Mouse (Mus musculus) intestine, postnatal 0 days (tissue): ENCODE measurements around the gene Reln. TPM values are rescaled to one million over a fixed set of nuclear protein-coding genes. Genes with fewer than 3 reads are reported as not detected.

Experiments
- ATAC-seq: fragments of 200-750 bp; cut with Nextera tagmentation; 2 replicates; pipeline ENCODE4 v1.8.0; 2017; ENCODE audit warnings: mild to moderate bottlenecking, moderate TSS enrichment, moderate library complexity
- H3K27ac ChIP-seq: fragments of 300-500 bp; sonication (generic); 2 replicates; pipeline ENCODE4 v1.5.1; 2014; ENCODE audit warnings: mild to moderate bottlenecking, low read depth, low read length, moderate library complexity
- H3K27me3 ChIP-seq: fragments of 300-500 bp; sonication (generic); replicated peaks from 2 replicates; pipeline ENCODE4 v1.6.1; 2014; ENCODE audit warnings: low read length, mixed read lengths; ENCODE audit not compliant: control insufficient read depth, insufficient read depth
- H3K36me3 ChIP-seq: fragments of 300-500 bp; sonication (generic); 2 replicates; pipeline ENCODE4 v1.6.1; 2014; ENCODE audit warnings: mild to moderate bottlenecking, moderate library complexity; ENCODE audit not compliant: control insufficient read depth, insufficient read depth
- H3K4me1 ChIP-seq: fragments of 300-500 bp; sonication (generic); replicated peaks from 2 replicates; pipeline ENCODE4 v1.6.1; 2014; ENCODE audit warnings: antibody characterized with exemption, low read length, mixed read lengths; ENCODE audit not compliant: control insufficient read depth, insufficient read depth
- H3K4me2 ChIP-seq: fragments of 300-500 bp; sonication (generic); replicated peaks from 2 replicates; pipeline ENCODE4 v1.6.1; 2014; ENCODE audit warnings: low read depth, mild to moderate bottlenecking, moderate library complexity
- H3K4me3 ChIP-seq: fragments of 300-500 bp; sonication (generic); 2 replicates; pipeline ENCODE4 v1.5.1; 2014; ENCODE audit warnings: low read depth, low read length
- H3K9ac ChIP-seq: fragments of 300-500 bp; sonication (generic); 2 replicates; pipeline ENCODE4 v1.6.1; 2014; ENCODE audit warnings: mild to moderate bottlenecking, low read depth, low read length
- H3K9me3 ChIP-seq: fragments of 300-500 bp; sonication (generic); 2 replicates; pipeline ENCODE4 v1.6.1; 2016; ENCODE audit warnings: mixed run types; ENCODE audit not compliant: control insufficient read depth
- CTCF ChIP-seq: sonication (generic); IDR thresholded peaks from 2 replicates; pipeline ENCODE4 v1.5.1; 2016; ENCODE audit warnings: low read depth, mild to moderate bottlenecking, control low read depth, antibody characterized with exemption, moderate library complexity
- WGBS: fragments of 180-500 bp; shearing (Covaris S2); extraction: QIAGEN DNeasy Blood & Tissue Kit; methylation state at CpG from one replicate; pipeline ENCODE4 v1.1.7; 2014; 5-methylcytosine and 5-hydroxymethylcytosine counted together
- polyA plus RNA-seq: library from polyadenylated mRNA; unstranded; fragments of >200 nt; fragmentation: Nextera tagmentation; extraction: Ambion mirVana; gene quantifications from 2 replicates; pipeline ENCODE4 v1.2.1, GENCODE M21; 2015

Gene Reln
- polyA plus RNA-seq, 1 experiment from 2014 or later = 5.3 TPM

DNA sequence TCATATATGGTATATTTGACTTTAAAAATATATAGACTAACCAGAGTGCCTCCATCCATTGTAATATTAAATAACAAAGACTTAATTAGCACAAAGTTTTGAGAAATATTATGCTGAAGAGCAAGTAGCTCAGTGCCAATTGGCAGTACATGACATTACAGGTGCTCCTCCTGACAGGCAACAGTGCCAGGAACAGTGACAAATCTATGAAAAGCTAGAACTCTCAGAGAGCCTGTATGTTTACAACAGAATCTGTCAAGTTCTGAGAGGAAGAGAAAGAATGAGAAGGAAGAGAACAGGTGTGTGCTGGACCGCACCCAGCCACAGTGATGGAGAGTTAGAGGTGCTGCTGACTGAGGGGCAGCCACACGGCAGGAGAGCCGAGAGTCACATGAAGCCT is 363.3 kb downstream of the Reln start:
- Histone ChIP-seq H3K36me3 (no peaks in the 10 kb centered on the region), H3K4me2 (no peak overlapping the region), H3K27ac (no peak overlapping the region), H3K27me3 (no peaks in the 10 kb centered on the region), H3K9ac (no peak overlapping the region), H3K4me3 (no peak overlapping the region), H3K9me3 (no peaks in the 10 kb centered on the region), H3K4me1 (no peaks in the 10 kb centered on the region)
- ATAC-seq = no peak
- 89% methylated on average over 3 of the region's 3 CpGs for WGBS
- no peak for TF ChIP-seq CTCF

DNA sequence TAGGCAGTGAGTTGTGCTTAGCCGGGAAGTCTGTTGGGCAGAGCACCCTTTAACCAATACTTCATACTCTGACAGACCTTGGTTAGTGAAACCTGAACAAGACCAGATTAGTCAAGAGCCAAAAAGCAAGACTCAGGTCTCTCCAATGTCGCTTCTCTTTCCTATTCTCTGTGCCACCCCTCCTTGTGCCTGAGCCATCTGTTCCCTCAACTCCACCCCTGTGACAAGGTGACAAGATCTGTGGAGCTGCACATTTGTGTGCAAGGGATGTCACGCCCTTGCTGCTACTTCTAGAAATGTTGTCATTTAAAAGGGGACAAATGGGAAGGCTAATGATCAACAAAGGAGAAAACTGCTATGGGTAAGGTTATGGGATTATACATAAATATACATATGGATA is 364.0 kb downstream of the Reln start:
- Histone ChIP-seq H3K27ac (no peak overlapping the region), H3K27me3 (no peaks in the 10 kb centered on the region), H3K4me3 (no peak overlapping the region), H3K4me2 (no peak overlapping the region), H3K36me3 (no peaks in the 10 kb centered on the region), H3K9me3 (no peaks in the 10 kb centered on the region), H3K4me1 (no peaks in the 10 kb centered on the region), H3K9ac (no peak overlapping the region)
- no peak for ATAC-seq
- TF ChIP-seq CTCF = no peak
- WGBS = 84% methylated on average over 3 of the region's 3 CpGs

DNA sequence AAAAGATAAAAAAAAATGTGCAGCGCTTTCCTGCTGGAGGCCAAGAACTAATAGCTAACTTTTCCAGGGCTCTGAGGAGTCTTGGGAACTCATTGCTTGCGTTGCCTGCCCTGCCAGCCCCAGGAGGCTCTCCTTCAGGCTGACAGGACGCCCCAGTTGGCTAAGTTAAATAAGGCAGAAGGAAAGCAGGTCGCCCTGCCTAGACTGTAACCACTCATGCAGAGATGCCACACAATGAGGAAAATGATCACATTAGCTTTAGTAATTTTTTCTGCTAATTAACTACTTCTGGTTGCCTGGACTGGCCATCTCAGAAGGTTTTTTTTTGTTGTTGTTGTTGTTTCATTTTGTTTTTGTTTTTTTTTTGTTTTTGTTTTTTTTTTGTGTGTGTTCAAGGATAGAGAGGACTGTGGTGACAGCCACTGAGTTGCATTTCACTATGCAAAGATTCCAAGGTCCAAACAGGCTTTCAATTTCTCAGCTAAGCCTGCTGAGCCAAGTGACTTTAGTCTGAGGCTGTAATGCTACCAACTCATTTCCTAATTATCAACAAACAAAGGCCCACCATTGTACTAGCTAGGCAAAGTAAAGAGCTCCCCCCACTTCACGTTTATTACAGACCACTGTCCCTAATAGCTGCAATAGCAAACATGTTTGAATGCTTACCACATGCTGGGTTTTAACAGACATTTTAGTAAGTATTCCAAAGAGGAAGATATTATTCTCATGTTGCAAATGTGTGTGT is 371.1 kb downstream of the Reln start:
- Histone ChIP-seq H3K9ac (no peak overlapping the region), H3K4me3 (no peak overlapping the region), H3K27ac (no peak overlapping the region), H3K4me2 (no peak overlapping the region), H3K27me3 (no peaks in the 10 kb centered on the region), H3K9me3 (no peaks in the 10 kb centered on the region), H3K36me3 (no peaks in the 10 kb centered on the region), H3K4me1 (no peaks in the 10 kb centered on the region)
- TF ChIP-seq CTCF = no peak
- ATAC-seq = no peak
- 49% methylated on average over 5 of the region's 5 CpGs for WGBS

DNA sequence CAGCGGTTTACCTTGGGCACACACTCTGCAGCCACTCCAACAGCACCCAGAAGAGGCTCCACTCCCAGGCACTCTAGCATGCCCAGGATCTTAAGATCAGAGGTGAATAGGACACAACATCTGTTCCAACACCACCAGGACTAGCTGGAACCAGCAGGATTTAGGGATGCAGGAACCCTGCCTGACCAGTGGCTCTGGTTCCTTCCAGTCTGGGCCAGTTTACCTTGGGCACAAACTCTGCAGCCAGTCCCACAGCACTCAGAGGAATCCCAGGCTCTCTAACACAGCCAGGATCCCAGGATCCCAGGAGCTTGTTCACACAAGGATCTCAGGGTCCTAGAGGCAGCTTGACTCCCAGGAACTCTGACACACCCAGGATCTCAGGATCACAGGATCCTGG is 382.7 kb downstream of the Reln start:
- Histone ChIP-seq H3K36me3 (no peaks in the 10 kb centered on the region), H3K4me3 (no peak overlapping the region), H3K4me1 (no peaks in the 10 kb centered on the region), H3K27me3 (no peaks in the 10 kb centered on the region), H3K9ac (no peak overlapping the region), H3K27ac (no peak overlapping the region), H3K4me2 (no peak overlapping the region), H3K9me3 (no peaks in the 10 kb centered on the region)
- WGBS = 89% methylated on average over 1 of the region's 1 CpGs
- TF ChIP-seq CTCF = no peak
- no peak for ATAC-seq

DNA sequence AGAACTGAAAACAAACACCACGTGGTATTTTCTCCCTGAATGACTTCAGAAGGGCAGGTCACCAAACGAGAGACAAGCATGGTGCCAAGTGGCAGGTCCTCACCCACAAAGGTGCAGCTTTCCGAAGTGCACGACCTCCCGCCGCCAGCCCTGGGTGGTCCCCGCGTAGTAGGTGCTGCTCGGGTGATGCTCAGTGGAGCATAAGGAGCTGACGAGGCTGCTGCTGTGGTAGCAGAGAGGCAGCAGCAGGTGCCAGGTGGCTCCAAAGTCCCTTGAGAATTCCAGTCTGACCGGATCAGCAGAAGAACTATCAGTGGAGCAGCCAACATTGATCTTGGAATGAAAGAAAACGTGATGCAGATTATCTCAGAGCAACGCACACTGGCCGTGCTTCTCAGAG is 384.4 kb downstream of the Reln start:
- 60% methylated on average over 14 of the region's 14 CpGs for WGBS
- no peak overlapping the region for H3K9ac ChIP-seq
- no peaks in the 10 kb centered on the region for H3K36me3 ChIP-seq
- no peaks in the 10 kb centered on the region for H3K9me3 ChIP-seq
- no peak overlapping the region for H3K27ac ChIP-seq
- TF ChIP-seq CTCF = no peak
- H3K4me1 ChIP-seq = no peaks in the 10 kb centered on the region
- H3K4me2 ChIP-seq = no peak overlapping the region
- no peak overlapping the region for H3K4me3 ChIP-seq
- H3K27me3 ChIP-seq = no peaks in the 10 kb centered on the region
- no peak for ATAC-seq

DNA sequence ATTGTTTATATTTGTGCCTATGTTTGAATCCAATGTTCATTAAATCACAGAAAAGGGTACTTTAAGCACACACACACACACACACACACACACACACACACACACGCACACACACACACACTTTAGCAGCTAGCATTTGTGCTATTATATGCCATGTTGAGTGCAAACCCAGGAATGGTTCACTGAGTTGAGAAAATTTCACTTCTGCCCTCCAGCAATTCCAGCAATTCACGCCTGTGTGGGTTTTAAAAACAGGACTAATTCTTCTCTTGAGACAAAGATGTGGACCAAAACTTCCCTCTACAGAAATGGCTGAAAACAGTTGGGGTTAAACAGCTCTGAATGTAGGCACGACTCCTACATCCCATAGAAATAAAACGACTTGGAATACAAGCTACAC is 386.9 kb downstream of the Reln start:
- H3K27ac ChIP-seq = no peak overlapping the region
- ATAC-seq = no peak
- no peak for TF ChIP-seq CTCF

More for the DNA sequence above, 386.9 kb downstream of the Reln start:
- Histone ChIP-seq H3K4me1 (no peaks in the 10 kb centered on the region), H3K27me3 (no peaks in the 10 kb centered on the region), H3K9ac (no peak overlapping the region), H3K4me3 (no peak overlapping the region), H3K36me3 (no peaks in the 10 kb centered on the region), H3K4me2 (no peak overlapping the region), H3K9me3 (no peaks in the 10 kb centered on the region)
- WGBS = 81% methylated on average over 4 of the region's 4 CpGs
